Mouse (Mus musculus) fibroblast of lung, adult 2 months (primary cell): ENCODE data around the gene Lfng.

Experiments used
- DNase-seq: peaks from one replicate; pipeline ENCODE4 v3.0.0-alpha.2; 2011; ENCODE audit warnings: low read depth

The Lfng gene

GRCm38 (mm10) chr5:140641254-140641928 lies 34.3 kb downstream of the Lfng start:
- DNase-seq: peak; percentile 89

- DNase-seq: no peak
These were observed 35.0 kb downstream of the Lfng start for GRCm38 (mm10) chr5:140642076-140642475.

- no peak for DNase-seq
These were observed 37.1 kb downstream of the Lfng start for GRCm38 (mm10) chr5:140644263-140644662.

GRCm38 (mm10) chr5:140644702-140645201 lies 37.6 kb downstream of the Lfng start:
- DNase-seq: no peak

- no peak for DNase-seq
These were observed 38.3 kb downstream of the Lfng start for GRCm38 (mm10) chr5:140645454-140645853.

- no peak for DNase-seq
These were observed 39.1 kb downstream of the Lfng start for GRCm38 (mm10) chr5:140646171-140646570.

GRCm38 (mm10) chr5:140647031-140647760 lies 40.1 kb downstream of the Lfng start:
- DNase-seq: no peak

- DNase-seq: no peak
These were observed 40.9 kb downstream of the Lfng start for GRCm38 (mm10) chr5:140647821-140648518.

- DNase-seq: no peak
These were observed 41.5 kb downstream of the Lfng start, which contains the start of gene Ttyh3 for GRCm38 (mm10) chr5:140648519-140649100. Ttyh3 (minus strand) TSS chr5:140649031.

- DNase-seq: peak; percentile 82
These were observed 42.1 kb downstream of the Lfng start for GRCm38 (mm10) chr5:140649101-140649667.

GRCm38 (mm10) chr5:140649881-140650414 lies 42.8 kb downstream of the Lfng start:
- DNase-seq: no peak

- no peak for DNase-seq
These were observed 44.1 kb downstream of the Lfng start for GRCm38 (mm10) chr5:140651231-140651630.

GRCm38 (mm10) chr5:140652587-140652986 lies 45.5 kb downstream of the Lfng start:
- no peak for DNase-seq

- no peak for DNase-seq
These were observed 47.2 kb downstream of the Lfng start for GRCm38 (mm10) chr5:140654096-140654845.

- no peak for DNase-seq
These were observed 52.6 kb downstream of the Lfng start for GRCm38 (mm10) chr5:140659607-140660272.

- DNase-seq: no peak
These were observed 53.3 kb downstream of the Lfng start for GRCm38 (mm10) chr5:140660398-140660797.

- DNase-seq: no peak
These were observed 54.3 kb downstream of the Lfng start for GRCm38 (mm10) chr5:140661427-140661826.

GRCm38 (mm10) chr5:140661875-140662643 lies 54.9 kb downstream of the Lfng start:
- DNase-seq: no peak

- DNase-seq: no peak
These were observed 55.8 kb downstream of the Lfng start for GRCm38 (mm10) chr5:140662741-140663592.
